Mouse (Mus musculus) testis, adult 10 weeks (tissue): ENCODE data around the gene Irgc1. TPM values are rescaled to one million over a fixed set of nuclear protein-coding genes. Genes with fewer than 3 reads are reported as not detected.

Source experiments
- polyA plus RNA-seq: library from polyadenylated mRNA; stranded (reverse); fragments of 350-450 nt; fragmentation: Illumina TruSeq; extraction: RNeasy Lipid Tissue Mini Kit (QIAGEN cat#74804); gene quantifications from one replicate; pipeline ENCODE4 v1.2.3, GENCODE M21; 2014; ENCODE audit warnings: low read depth, low replicate concordance

Irgc1 gene
- polyA plus RNA-seq: 1.1 TPM

DNA sequence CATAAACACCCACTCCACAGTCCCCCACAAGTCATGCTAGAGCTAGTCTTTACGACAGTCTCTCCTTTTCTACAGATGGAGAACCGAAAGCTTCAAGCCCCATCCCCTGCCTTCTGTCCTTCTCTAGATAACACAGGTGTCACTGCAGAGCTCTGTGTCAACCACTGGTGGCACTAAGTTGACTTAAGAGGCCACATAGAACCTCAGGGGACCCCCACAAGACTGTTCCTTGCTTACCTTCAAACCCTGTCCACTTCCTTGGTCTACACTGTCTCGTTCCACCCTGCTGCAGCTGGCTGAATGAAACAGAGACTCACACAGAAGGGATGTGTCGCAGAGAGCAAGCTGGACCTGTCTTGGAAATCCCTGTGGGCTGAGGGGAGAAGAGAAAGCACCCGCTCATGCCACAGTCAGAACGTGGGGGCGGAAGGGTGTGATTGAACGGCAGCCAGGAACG, at the start of gene Irgc1:
Gene Irgc1 (minus strand): TSS at position 443 of the 457 bp plus-strand sequence.

GRCm38 (mm10) chr7:24481474-24482207, 29.5 kb upstream of the Irgc1 start, which contains the start of gene Cadm4:
Gene Cadm4 (plus strand): TSS chr7:24482023.

GRCm38 (mm10) chr7:24462388-24463319, 10.6 kb upstream of the Irgc1 start, which contains the start of gene Plaur:
Gene Plaur (plus strand): TSS chr7:24462484.

GRCm38 (mm10) chr7:24399256-24400081, 52.6 kb downstream of the Irgc1 start, which contains the start of gene Smg9:
Gene Smg9 (plus strand): TSS chr7:24399619.

Other genes with a start within 250 kb of the Irgc1 start
- 3.2 TPM for gene Zfp111, start 240.9 kb downstream of the Irgc1 start, polyA plus RNA-seq
- gene Zfp109, start 214.7 kb downstream of the Irgc1 start, polyA plus RNA-seq: 0.70 TPM
- 0.77 TPM for gene Zfp108, start 197.5 kb downstream of the Irgc1 start, polyA plus RNA-seq
- gene Zfp93, start 181.9 kb downstream of the Irgc1 start, polyA plus RNA-seq: 6.5 TPM
- gene Zfp61, start 151.1 kb downstream of the Irgc1 start, polyA plus RNA-seq: 8.8 TPM
- 3.2 TPM for gene Zfp94, start 135.6 kb downstream of the Irgc1 start, polyA plus RNA-seq
- 0.36 TPM for gene Tescl, start 118.4 kb downstream of the Irgc1 start, polyA plus RNA-seq
- gene Lypd5, start 103.1 kb downstream of the Irgc1 start, polyA plus RNA-seq: 0.41 TPM
- gene Kcnn4, start 82.0 kb downstream of the Irgc1 start, polyA plus RNA-seq: not detected
- gene Smg9, start 52.7 kb downstream of the Irgc1 start, polyA plus RNA-seq: 6.5 TPM
- gene Plaur, start 10.2 kb upstream of the Irgc1 start, polyA plus RNA-seq: not detected
- gene Cadm4, start 29.7 kb upstream of the Irgc1 start, polyA plus RNA-seq: not detected
- 0.60 TPM for gene Zfp428, start 54.7 kb upstream of the Irgc1 start, polyA plus RNA-seq
- 9.5 TPM for gene AC161166.1, start 60.2 kb upstream of the Irgc1 start, polyA plus RNA-seq
- 1.2 TPM for gene Irgq, start 78.4 kb upstream of the Irgc1 start, polyA plus RNA-seq
- gene Pinlyp, start 93.8 kb upstream of the Irgc1 start, polyA plus RNA-seq: not detected
- 2.1 TPM for gene Xrcc1, start 94.0 kb upstream of the Irgc1 start, polyA plus RNA-seq
- not detected for gene Ethe1, start 135.2 kb upstream of the Irgc1 start, polyA plus RNA-seq
- gene Zfp575, start 135.3 kb upstream of the Irgc1 start, polyA plus RNA-seq: not detected
- gene Phldb3, start 158.5 kb upstream of the Irgc1 start, polyA plus RNA-seq: not detected
- gene Lypd3, start 184.3 kb upstream of the Irgc1 start, polyA plus RNA-seq: not detected
- 85.9 TPM for gene Tex101, start 224.4 kb upstream of the Irgc1 start, polyA plus RNA-seq